In genomic region chr4:152466601-152467000, GRCm38 (mm10) we compare ENCODE assay signal across 27 mouse cellular contexts. TPM values are rescaled to one million over a fixed set of nuclear protein-coding genes. Genes with fewer than 3 reads are reported as not detected.
DNase-seq lines count a peak whose midpoint lies in the region; ATAC-seq and TF ChIP-seq lines count a peak whose summit lies in the region.
"Had no signal": no experiment of that assay in that cellular context is flagged by ENCODE, and none has a peak within 500 bp of the region (broad histone marks: within the 10 kb centered on the region; RNA-seq: fewer than 3 reads in every experiment).

No protein-coding gene starts in this region.

- H3K4me3 ChIP-seq in layer of hippocampus, adult 2 months: no peak overlapping the region
- H3K4me3 ChIP-seq: embryonic facial prominence, embryonic 12.5 days; heart, embryonic 12.5 days; hindbrain, embryonic 15.5 days; limb, embryonic 13.5 days; lung, embryonic 15.5 days; midbrain, embryonic 12.5 days; neural tube, embryonic 15.5 days had no signal

- DNase-seq in gastrocnemius, postnatal 10 days: peak; percentile 30
- no peak for DNase-seq in gastrocnemius, adult 8-10 months (ENCODE audit: low spot score in 2 of 2)
- no peak for DNase-seq in layer of hippocampus, adult 2 months (ENCODE audit: low spot score in 2 of 2)
- no peak for DNase-seq in layer of hippocampus, adult 8-10 months (ENCODE audit: low spot score in 2 of 2)
- peak; percentile 90 for DNase-seq in MN1 (ENCODE audit: low spot score)
- peak; percentile 73 for DNase-seq in brain, adult 2 months (ENCODE audit: low read depth, low spot score)
- no peak for DNase-seq in kidney, adult 8-10 months
- DNase-seq: adrenal gland, adult 2 months; adrenal gland, postnatal 36 days; B cell, adult 2 months; cerebellum, adult 2 months; cerebellum, postnatal 36 days; embryo, embryonic 11 days; heart, adult 18-20 months; heart, postnatal 4 days; kidney, adult 9 months; kidney, postnatal 10 days had no signal

- ATAC-seq in inflammation-experienced regulatory T-cells, adult 6 months: no peak
- ATAC-seq: activated CD4-positive, CD25-positive, alpha-beta regulatory T cell, adult 4 months; forebrain, embryonic 16.5 days had no signal

- H3K27ac ChIP-seq in layer of hippocampus, adult 2 months: peak overlapping the region; percentile 89
- H3K27ac ChIP-seq: embryonic facial prominence, embryonic 12.5 days; hindbrain, embryonic 15.5 days; limb, embryonic 13.5 days; lung, embryonic 15.5 days; midbrain, embryonic 12.5 days; neural tube, embryonic 15.5 days had no signal

- no peak for TF ChIP-seq CTCF in layer of hippocampus, adult 2 months (conservative IDR thresholded peaks at IDR 0.05)

RNA-seq across cellular contexts. Expression of gene Nphp4, which starts 9.9 kb away (rescaled TPM):
- 1 to 10 TPM; 1.2 to 1.8 TPM for total RNA-seq in gastrocnemius, postnatal 10 days (2021)
- under 1 TPM; 0.40 to 0.92 (median 0.44) TPM for total RNA-seq in gastrocnemius, adult 8-10 months (2022)
- total RNA-seq in layer of hippocampus, adult 2 months (2021): 10 to 100 TPM; 28.3 to 29.7 TPM
- 10 to 100 TPM; 27.9 to 32.3 (median 29.3) TPM for total RNA-seq in layer of hippocampus, adult 8-10 months (2022)
- under 1 TPM in 1 of 3 experiments, not detected in 2; 0.41 TPM for polyA plus RNA-seq in inflammation-experienced regulatory T-cells, adult 6 months (2017; shearing (Covaris generic))

RNA-seq across cellular contexts. Expression of gene Kcnab2, which starts 11.1 kb away (rescaled TPM):
- total RNA-seq in gastrocnemius, postnatal 10 days (2021): 1 to 10 TPM; 3.2 to 5.4 TPM
- 1 to 10 TPM in 1 of 4 experiments, under 1 TPM in 3; 0.63 to 1.2 (median 0.85) TPM for total RNA-seq in gastrocnemius, adult 8-10 months (2022)
- total RNA-seq in layer of hippocampus, adult 2 months (2021): 100 to 1,000 TPM; 740 to 785 TPM
- 100 to 1,000 TPM; 669 to 725 (median 678) TPM for total RNA-seq in layer of hippocampus, adult 8-10 months (2022)
- 100 to 1,000 TPM in 1 of 3 experiments, 10 to 100 TPM in 2; 81.9 to 170 (median 96.5) TPM for polyA plus RNA-seq in inflammation-experienced regulatory T-cells, adult 6 months (2017; shearing (Covaris generic))

Comparison
In these comparisons a context has a peak if more than half of its experiments do, and no peak if none do; other contexts are left out.
1. DNase-seq: peak in gastrocnemius, postnatal 10 days (single experiment), MN1 (single experiment) and brain, adult 2 months (single experiment); none in gastrocnemius, adult 8-10 months (0 of 2), layer of hippocampus, adult 2 months (0 of 2), layer of hippocampus, adult 8-10 months (0 of 2) and kidney, adult 8-10 months (0 of 2).
2. RNA of gene Nphp4, which starts 9.9 kb away (total RNA-seq): 27.9 to 32.3 TPM in layer of hippocampus, adult 8-10 months and 28.3 to 29.7 TPM in layer of hippocampus, adult 2 months; 1.2 to 1.8 TPM in gastrocnemius, postnatal 10 days and 0.40 to 0.92 TPM in gastrocnemius, adult 8-10 months; every median in the first group is over 10 times any median in the second.
3. RNA of gene Kcnab2, which starts 11.1 kb away (total RNA-seq): 740 to 785 TPM in layer of hippocampus, adult 2 months and 669 to 725 TPM in layer of hippocampus, adult 8-10 months; 3.2 to 5.4 TPM in gastrocnemius, postnatal 10 days and 0.63 to 1.2 TPM in gastrocnemius, adult 8-10 months; every median in the first group is over 100 times any median in the second.